Mouse (Mus musculus) adrenal gland, adult (tissue): ENCODE measurements around the gene Apol8.

ENCODE experiments used
- DNase-seq, 2 experiments: peaks; one replicate each; pipeline ENCODE4 v3.0.0; 2022 to 2023; ENCODE audit warnings: low spot score in 1 of 2; ENCODE audit not compliant: inconsistent age in 2 of 2

The Apol8 gene

GRCm38 (mm10) chr15:77756848-77757247 lies at the start of gene Apol8:
Gene Apol8 (minus strand): TSS chr15:77757003.
- DNase-seq: peak; percentile 70 to 87

GRCm38 (mm10) chr15:77805657-77806056 lies 48.9 kb upstream of the Apol8 start:
- no peak for DNase-seq

GRCm38 (mm10) chr15:77804949-77805348 lies 48.1 kb upstream of the Apol8 start:
- no peak for DNase-seq

- DNase-seq: peak in 1 of 2 experiments; percentile 45
Measured at GRCm38 (mm10) chr15:77804460-77804859, 47.7 kb upstream of the Apol8 start.

- peak in 1 of 2 experiments; percentile 71 for DNase-seq
Measured at GRCm38 (mm10) chr15:77803747-77804146, 46.9 kb upstream of the Apol8 start.

GRCm38 (mm10) chr15:77802992-77803391 lies 46.2 kb upstream of the Apol8 start:
- no peak for DNase-seq

- no peak for DNase-seq
Measured at GRCm38 (mm10) chr15:77801188-77801587, 44.4 kb upstream of the Apol8 start.

GRCm38 (mm10) chr15:77800511-77800910 lies 43.7 kb upstream of the Apol8 start:
- DNase-seq: peak; percentile 93 to 96

GRCm38 (mm10) chr15:77799491-77800474 lies 43.0 kb upstream of the Apol8 start:
- peak in 1 of 2 experiments; percentile 61 for DNase-seq

GRCm38 (mm10) chr15:77798664-77799490 lies 42.1 kb upstream of the Apol8 start:
- DNase-seq: peak; percentile 75 to 82

- DNase-seq: peak; percentile 89 to 92
Measured at GRCm38 (mm10) chr15:77797609-77798411, 41.0 kb upstream of the Apol8 start.

GRCm38 (mm10) chr15:77796409-77797035 lies 39.7 kb upstream of the Apol8 start:
- no peak for DNase-seq

- DNase-seq: peak in 1 of 2 experiments; percentile 70
Measured at GRCm38 (mm10) chr15:77794908-77795356, 38.1 kb upstream of the Apol8 start.

- peak in 1 of 2 experiments; percentile 66 for DNase-seq
Measured at GRCm38 (mm10) chr15:77794138-77794907, 37.5 kb upstream of the Apol8 start.

- no peak for DNase-seq
Measured at GRCm38 (mm10) chr15:77793554-77793953, 36.8 kb upstream of the Apol8 start.

GRCm38 (mm10) chr15:77793094-77793493 lies 36.3 kb upstream of the Apol8 start:
- DNase-seq: no peak

GRCm38 (mm10) chr15:77792056-77792455 lies 35.3 kb upstream of the Apol8 start:
- DNase-seq: no peak

GRCm38 (mm10) chr15:77790656-77791405 lies 34.0 kb upstream of the Apol8 start:
- DNase-seq: peak in 1 of 2 experiments; percentile 66

- DNase-seq: no peak
Measured at GRCm38 (mm10) chr15:77789186-77789585, 32.4 kb upstream of the Apol8 start.
